Mouse (Mus musculus) embryonic facial prominence, embryonic 12.5 days (tissue): ENCODE results near the gene Frmpd4. TPM values are rescaled to one million over a fixed set of nuclear protein-coding genes. Genes with fewer than 3 reads are reported as not detected.

Experiments
- ATAC-seq: fragments of 200-750 bp; cut with Nextera tagmentation; 2 replicates; pipeline ENCODE4 v1.8.0; 2017; ENCODE audit not compliant: insufficient number of reproducible peaks, insufficient read depth, low FRiP score, low TSS enrichment
- H3K27ac ChIP-seq: fragments of 300-500 bp; sonication (generic); 2 replicates; pipeline ENCODE4 v1.5.1; 2016; ENCODE audit warnings: mild to moderate bottlenecking
- H3K27me3 ChIP-seq: fragments of 300-500 bp; sonication (generic); 2 replicates; pipeline ENCODE4 v1.6.1; 2016; ENCODE audit warnings: mild to moderate bottlenecking, moderate library complexity
- H3K36me3 ChIP-seq: fragments of 300-500 bp; sonication (generic); 2 replicates; pipeline ENCODE4 v1.6.1; 2016; ENCODE audit warnings: mild to moderate bottlenecking
- H3K4me1 ChIP-seq: fragments of 300-500 bp; sonication (generic); 2 replicates; pipeline ENCODE4 v1.6.1; 2016
- H3K4me2 ChIP-seq: fragments of 300-500 bp; sonication (generic); replicated peaks from 2 replicates; pipeline ENCODE4 v1.6.1; 2016; ENCODE audit warnings: mild to moderate bottlenecking, moderate library complexity
- H3K4me3 ChIP-seq: fragments of 300-500 bp; sonication (generic); 2 replicates; pipeline ENCODE4 v1.5.1; 2016; ENCODE audit warnings: mild to moderate bottlenecking
- H3K9ac ChIP-seq: fragments of 300-500 bp; sonication (generic); 2 replicates; pipeline ENCODE4 v1.6.1; 2016; ENCODE audit warnings: mild to moderate bottlenecking, moderate library complexity
- H3K9me3 ChIP-seq: fragments of 300-500 bp; sonication (generic); 2 replicates; pipeline ENCODE4 v1.6.1; 2016; ENCODE audit warnings: mild to moderate bottlenecking, moderate library complexity
- WGBS: fragments of 180-500 bp; shearing (Covaris S2); methylation state at CpG from one replicate; pipeline ENCODE4 v1.1.7; 2016; 5-methylcytosine and 5-hydroxymethylcytosine counted together
- polyA plus RNA-seq: library from polyadenylated mRNA; unstranded; fragments of >200 nt; fragmentation: Nextera tagmentation; extraction: Ambion mirVana; gene quantifications from 2 replicates; pipeline ENCODE4 v1.2.1, GENCODE M21; 2016

Frmpd4 gene
- polyA plus RNA-seq, 1 experiment from 2014 or later = 0.41 TPM

GRCm38 (mm10) chrX:167828456-167828855, 748.6 kb downstream of the Frmpd4 start:
- Histone ChIP-seq H3K36me3 (no peaks in the 10 kb centered on the region), H3K4me1 (no peaks in the 10 kb centered on the region), H3K4me3 (no peak overlapping the region), H3K9me3 (no peaks in the 10 kb centered on the region), H3K27me3 (no peaks in the 10 kb centered on the region), H3K27ac (no peak overlapping the region), H3K4me2 (no peak overlapping the region), H3K9ac (no peak overlapping the region)
- no peak for ATAC-seq

GRCm38 (mm10) chrX:167817363-167817762, 759.7 kb downstream of the Frmpd4 start:
- H3K27me3 ChIP-seq = peaks cover 5% of the 10 kb centered on the region

GRCm38 (mm10) chrX:167810120-167810519, 766.9 kb downstream of the Frmpd4 start:
- Histone ChIP-seq H3K9ac (no peak overlapping the region), H3K4me2 (no peak overlapping the region), H3K9me3 (no peaks in the 10 kb centered on the region), H3K4me1 (no peaks in the 10 kb centered on the region), H3K27me3 (peaks cover 2% of the 10 kb centered on the region; the same call in 1 of the 2 replicates), H3K27ac (no peak overlapping the region), H3K4me3 (no peak overlapping the region), H3K36me3 (no peaks in the 10 kb centered on the region)
- WGBS = 73% methylated on average over 2 of the region's 2 CpGs
- no peak for ATAC-seq

More at GRCm38 (mm10) chrX:167817363-167817762, 759.7 kb downstream of the Frmpd4 start:
- no peak overlapping the region for H3K9ac ChIP-seq
- H3K27ac ChIP-seq = no peak overlapping the region
- H3K36me3 ChIP-seq = no peaks in the 10 kb centered on the region
- no peaks in the 10 kb centered on the region for H3K4me1 ChIP-seq
- ATAC-seq = no peak
- H3K4me3 ChIP-seq = no peak overlapping the region
- WGBS = 45% methylated on average over 4 of the region's 4 CpGs
- no peak overlapping the region for H3K4me2 ChIP-seq
- H3K9me3 ChIP-seq = no peaks in the 10 kb centered on the region

- H3K27me3 ChIP-seq = peaks cover 2% of the 10 kb centered on the region; the same call in 1 of the 2 replicates
- no peaks in the 10 kb centered on the region for H3K9me3 ChIP-seq
- no peaks in the 10 kb centered on the region for H3K4me1 ChIP-seq
- H3K4me3 ChIP-seq = no peak overlapping the region
- ATAC-seq = no peak
- H3K4me2 ChIP-seq = no peak overlapping the region
- H3K9ac ChIP-seq = no peak overlapping the region
- 96% methylated on average over 5 of the region's 5 CpGs for WGBS
- no peak overlapping the region for H3K27ac ChIP-seq
- H3K36me3 ChIP-seq = no peaks in the 10 kb centered on the region
Measured at GRCm38 (mm10) chrX:167808572-167808971, 768.5 kb downstream of the Frmpd4 start.

GRCm38 (mm10) chrX:167788737-167789136, 788.3 kb downstream of the Frmpd4 start:
- WGBS = 78% methylated on average over 2 of the region's 2 CpGs
- H3K9ac ChIP-seq = no peak overlapping the region

GRCm38 (mm10) chrX:167783526-167783925, 793.5 kb downstream of the Frmpd4 start:
- Histone ChIP-seq H3K27ac (no peak overlapping the region), H3K36me3 (no peaks in the 10 kb centered on the region), H3K9me3 (no peaks in the 10 kb centered on the region), H3K4me3 (no peak overlapping the region), H3K27me3 (peaks cover 13% of the 10 kb centered on the region; the same call in 1 of the 2 replicates), H3K4me2 (no peak overlapping the region), H3K4me1 (no peaks in the 10 kb centered on the region), H3K9ac (no peak overlapping the region)
- ATAC-seq = no peak

More at GRCm38 (mm10) chrX:167788737-167789136, 788.3 kb downstream of the Frmpd4 start:
- Histone ChIP-seq H3K9me3 (no peaks in the 10 kb centered on the region), H3K4me2 (no peak overlapping the region), H3K4me3 (no peak overlapping the region), H3K36me3 (no peaks in the 10 kb centered on the region), H3K27ac (no peak overlapping the region), H3K27me3 (peaks cover 6% of the 10 kb centered on the region; the same call in 1 of the 2 replicates), H3K4me1 (no peaks in the 10 kb centered on the region)
- ATAC-seq = no peak

- Histone ChIP-seq H3K27me3 (0 out of 2 replicates have a peak, but pooled peaks cover 1% of the 10 kb centered on the region), H3K4me1 (no peaks in the 10 kb centered on the region), H3K4me2 (no peak overlapping the region), H3K27ac (no peak overlapping the region), H3K36me3 (no peaks in the 10 kb centered on the region), H3K4me3 (no peak overlapping the region), H3K9me3 (no peaks in the 10 kb centered on the region), H3K9ac (no peak overlapping the region)
- no peak for ATAC-seq
- 65% methylated on average over 3 of the region's 3 CpGs for WGBS
Measured at GRCm38 (mm10) chrX:167719564-167719981, 857.5 kb downstream of the Frmpd4 start.

- Histone ChIP-seq H3K9me3 (no peaks in the 10 kb centered on the region), H3K9ac (no peak overlapping the region), H3K4me1 (no peaks in the 10 kb centered on the region), H3K4me2 (no peak overlapping the region), H3K27ac (no peak overlapping the region), H3K27me3 (no peaks in the 10 kb centered on the region), H3K4me3 (no peak overlapping the region), H3K36me3 (no peaks in the 10 kb centered on the region)
- 58% methylated on average over 1 of the region's 1 CpGs for WGBS
- no peak for ATAC-seq
Measured at GRCm38 (mm10) chrX:167719092-167719491, 857.9 kb downstream of the Frmpd4 start.

GRCm38 (mm10) chrX:167654806-167655495, 922.1 kb downstream of the Frmpd4 start:
- ATAC-seq = no peak
- WGBS = 53% methylated on average over 5 of the region's 5 CpGs
- H3K9me3 ChIP-seq = no peaks in the 10 kb centered on the region
- H3K4me3 ChIP-seq = no peak overlapping the region
- H3K27ac ChIP-seq = no peak overlapping the region
- H3K4me1 ChIP-seq = no peaks in the 10 kb centered on the region
- no peaks in the 10 kb centered on the region for H3K27me3 ChIP-seq
- no peak overlapping the region for H3K4me2 ChIP-seq
- no peaks in the 10 kb centered on the region for H3K36me3 ChIP-seq
- no peak overlapping the region for H3K9ac ChIP-seq

GRCm38 (mm10) chrX:167654249-167654648, 922.8 kb downstream of the Frmpd4 start:
- no peak for ATAC-seq
- H3K36me3 ChIP-seq = no peaks in the 10 kb centered on the region
- no peaks in the 10 kb centered on the region for H3K4me1 ChIP-seq
- H3K4me2 ChIP-seq = no peak overlapping the region
- no peak overlapping the region for H3K4me3 ChIP-seq
- H3K9me3 ChIP-seq = no peaks in the 10 kb centered on the region
- no peak overlapping the region for H3K9ac ChIP-seq
- no peak overlapping the region for H3K27ac ChIP-seq
- WGBS = 90% methylated on average over 8 of the region's 8 CpGs
- H3K27me3 ChIP-seq = no peaks in the 10 kb centered on the region

GRCm38 (mm10) chrX:167597639-167598217, 979.3 kb downstream of the Frmpd4 start:
- no peaks in the 10 kb centered on the region for H3K9me3 ChIP-seq
- H3K27ac ChIP-seq = no peak overlapping the region
- no peaks in the 10 kb centered on the region for H3K36me3 ChIP-seq
- H3K4me3 ChIP-seq = no peak overlapping the region
- no peak overlapping the region for H3K9ac ChIP-seq
- ATAC-seq = no peak
- no peaks in the 10 kb centered on the region for H3K27me3 ChIP-seq
- no peak overlapping the region for H3K4me2 ChIP-seq
- H3K4me1 ChIP-seq = no peaks in the 10 kb centered on the region

- Histone ChIP-seq H3K36me3 (no peaks in the 10 kb centered on the region), H3K4me1 (no peaks in the 10 kb centered on the region), H3K27ac (no peak overlapping the region), H3K9ac (no peak overlapping the region), H3K9me3 (no peaks in the 10 kb centered on the region), H3K4me2 (no peak overlapping the region), H3K27me3 (peaks cover 3% of the 10 kb centered on the region; the same call in 1 of the 2 replicates), H3K4me3 (no peak overlapping the region)
- WGBS = 84% methylated on average over 3 of the region's 3 CpGs
- ATAC-seq = no peak
Measured at GRCm38 (mm10) chrX:167552827-167553226, 1024.2 kb downstream of the Frmpd4 start.
